Mouse (Mus musculus) T-helper 17 cell (primary cell): ENCODE results near the gene Calca.
"Not testable (repeated sequence)": the region's sequence is repeated elsewhere in the genome, so short reads cannot be mapped to it uniquely, and the experiment has no call there.

Experiments
- in situ Hi-C, 2 experiments: fragments of 300-600 bp; cut with MboI, MseI; formaldehyde crosslinking; loops; 1 replicate in 1 of 2; 2 replicates in 1 of 2; pipeline ENCODE4 v1.15.1; 2025; ENCODE audit warnings: high pct_unique_total_duplicates in 2 of 2

Calca gene

DNA sequence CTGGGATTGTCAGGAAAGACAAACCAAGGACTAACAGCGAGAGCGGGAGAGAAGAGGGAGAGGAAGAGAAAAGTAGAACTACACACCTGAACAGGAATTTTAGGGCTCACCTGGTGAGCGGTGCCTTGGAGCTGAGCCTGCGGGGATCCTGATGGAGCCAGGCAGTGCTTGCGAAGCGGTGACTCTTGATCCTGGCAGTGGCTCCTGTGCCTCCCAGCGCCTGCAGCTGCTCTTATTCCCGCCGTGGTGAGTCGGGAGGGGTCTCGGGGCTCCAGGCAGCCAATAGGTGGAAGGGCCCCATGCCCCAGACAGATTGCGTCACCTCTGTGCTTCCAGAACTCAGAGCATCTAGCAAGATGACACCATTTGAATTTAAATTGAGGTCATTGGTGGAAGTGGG lies at the start of gene Calca:
Gene Calca (minus strand): TSS at position 256 of the 400 bp plus-strand sequence.
- in situ Hi-C loops: no loop called here

DNA sequence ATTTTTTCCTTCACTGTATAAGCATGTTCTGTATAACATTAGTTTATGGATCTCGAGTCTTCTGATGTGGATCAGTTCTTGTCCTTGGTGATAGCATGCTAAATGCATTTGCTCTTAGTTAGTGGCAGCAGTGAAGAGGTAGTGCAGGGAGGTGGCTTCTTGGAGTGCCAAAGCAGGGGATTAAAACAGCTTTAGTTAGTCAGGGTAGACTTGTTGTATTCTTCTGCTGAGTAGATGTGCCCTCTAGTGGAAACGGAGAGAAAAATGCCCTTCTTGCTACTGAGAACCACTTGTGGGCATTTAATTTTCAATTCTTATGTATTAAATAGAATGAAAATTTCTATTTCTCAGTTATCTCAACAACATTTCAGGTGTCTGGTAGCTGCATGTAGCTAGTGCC lies 36.5 kb upstream of the Calca start:
- in situ Hi-C loops: loop anchor here in 1 of 2 experiments (5.0 kb wide), 1 partner anchor 90 kb away; no protein-coding TSS in a partner anchor

DNA sequence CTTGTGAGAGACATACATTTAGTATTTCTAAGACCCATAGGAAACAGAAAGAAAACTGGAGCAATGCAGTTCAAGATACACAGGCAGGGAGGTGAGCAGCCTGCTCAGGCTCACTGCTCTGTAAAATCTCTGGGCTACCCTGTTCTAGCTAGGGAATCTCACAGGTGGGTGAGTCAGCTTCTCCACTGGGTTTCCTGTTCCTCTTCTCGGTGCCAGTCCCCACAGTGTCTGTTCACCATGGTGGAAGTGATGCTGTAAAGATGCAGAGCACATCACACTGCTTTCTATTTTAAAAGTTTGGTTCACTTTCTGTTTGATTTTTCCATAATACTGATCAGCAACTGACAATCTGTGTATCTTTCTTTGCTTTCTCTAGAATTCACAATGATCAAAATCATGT lies 35.2 kb upstream of the Calca start:
- in situ Hi-C loops: loop anchor here in 1 of 2 experiments (5.0 kb wide), 1 partner anchor 89 kb away; no protein-coding TSS in a partner anchor

DNA sequence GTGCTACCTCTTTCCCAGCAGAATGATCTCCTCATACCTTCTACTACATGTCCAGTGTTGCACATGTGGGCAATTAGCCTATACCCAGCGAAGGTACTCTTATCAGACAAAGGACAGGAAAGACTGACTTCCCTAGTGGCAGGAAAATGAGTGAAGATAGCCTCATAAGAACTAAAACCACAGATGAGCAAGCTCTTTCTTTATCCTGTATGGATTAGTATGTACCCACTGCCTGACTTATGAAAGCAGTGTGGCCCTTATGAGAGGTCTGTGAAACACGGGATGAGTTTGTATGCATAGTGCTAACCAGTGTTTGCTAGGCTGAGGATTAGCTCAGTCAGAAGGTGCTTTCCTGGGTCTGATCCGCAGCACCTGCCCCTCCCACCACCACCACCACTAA lies 13.6 kb upstream of the Calca start:
- in situ Hi-C loops: loop anchor here in 1 of 2 experiments (10.0 kb wide), 1 partner anchor 375 kb away; the partner anchor contains the start of gene Psma1

DNA sequence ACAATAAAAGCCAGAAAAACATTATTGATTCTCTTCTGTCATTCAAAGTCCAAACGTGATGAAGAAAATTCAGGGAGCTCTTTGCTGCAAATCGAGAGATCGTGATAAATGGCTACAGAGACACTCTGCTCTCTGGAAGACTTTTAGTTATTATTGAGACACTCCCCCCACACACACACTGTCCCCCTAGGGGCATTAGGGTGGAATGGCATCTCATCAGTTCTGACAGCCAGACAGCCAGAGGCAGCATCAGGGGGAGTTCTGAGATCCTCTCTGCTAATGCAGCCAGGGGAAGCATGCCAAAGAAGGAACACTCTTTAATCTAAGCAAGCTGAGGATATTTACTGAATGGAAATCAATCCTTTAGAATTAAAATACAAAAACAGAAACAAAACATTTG lies 12.6 kb upstream of the Calca start:
- in situ Hi-C loops: loop anchor here in 1 of 2 experiments (10.0 kb wide), 1 partner anchor 374 kb away; the partner anchor contains the start of gene Psma1

DNA sequence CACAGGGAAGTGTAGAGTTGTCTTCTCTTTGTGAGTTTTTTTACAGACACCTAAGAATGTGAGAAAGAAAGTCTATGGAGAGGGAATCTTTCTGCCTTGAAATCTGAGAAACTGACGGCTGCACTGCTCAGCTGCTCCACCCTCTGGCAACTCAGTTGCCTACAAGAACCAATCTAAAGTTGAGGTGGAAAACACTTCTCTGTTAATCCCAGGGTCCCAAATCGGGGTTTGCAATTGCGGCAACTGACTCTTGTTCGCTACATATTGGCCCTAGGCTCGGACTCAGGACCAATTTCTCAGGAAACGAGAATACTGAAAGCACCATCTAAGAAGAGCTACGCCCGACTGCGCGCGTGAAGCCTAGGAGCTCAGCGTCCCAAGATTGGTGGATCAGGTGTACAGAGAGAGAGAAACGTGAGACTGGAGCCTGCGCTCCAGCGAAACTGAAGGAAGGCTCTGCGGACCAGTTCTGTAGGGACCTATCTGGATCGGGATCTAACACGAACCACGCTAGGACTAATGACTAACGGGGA lies 522 bp downstream of the Calca start:
- in situ Hi-C loops: no loop called here

DNA sequence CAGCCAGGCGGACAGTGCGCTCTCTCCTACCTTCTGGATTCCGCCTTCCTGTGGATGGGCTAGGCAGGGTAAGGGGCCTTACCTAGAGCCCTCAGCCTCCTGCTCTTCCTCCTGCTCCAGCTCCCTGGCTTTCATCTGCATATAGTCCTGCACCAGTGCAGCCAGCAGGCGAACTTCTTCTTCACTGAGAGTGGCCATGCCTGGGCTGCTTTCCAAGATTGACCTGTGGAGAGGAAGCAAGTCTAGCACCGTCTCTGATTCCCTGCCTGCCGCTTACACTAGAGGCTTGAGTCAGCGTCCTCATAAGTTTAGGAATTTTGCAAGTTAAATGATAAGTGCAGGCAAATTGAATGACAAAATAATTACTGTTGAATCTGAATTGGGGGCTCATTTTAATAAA lies 1.8 kb downstream of the Calca start:
- in situ Hi-C loops: no loop called here

DNA sequence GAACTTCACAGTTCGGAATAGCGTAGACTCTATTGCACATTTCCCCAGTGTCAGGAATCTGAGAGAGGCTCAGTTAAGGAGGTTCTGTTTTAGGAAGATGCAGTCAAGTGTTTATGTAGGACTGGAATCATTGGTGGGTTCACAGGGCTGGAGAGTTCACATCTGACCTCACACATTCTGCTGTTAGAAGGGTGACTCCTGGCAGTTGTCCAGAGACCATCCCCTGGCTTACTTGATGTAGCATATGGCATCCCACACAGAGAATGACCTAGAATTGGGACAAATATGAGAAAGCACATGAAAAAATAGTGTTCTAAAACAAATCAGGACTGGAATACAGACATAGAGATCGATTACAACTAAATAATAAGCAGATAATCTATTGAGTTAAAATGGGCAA lies 10.2 kb downstream of the Calca start:
- in situ Hi-C loops: no loop called here

DNA sequence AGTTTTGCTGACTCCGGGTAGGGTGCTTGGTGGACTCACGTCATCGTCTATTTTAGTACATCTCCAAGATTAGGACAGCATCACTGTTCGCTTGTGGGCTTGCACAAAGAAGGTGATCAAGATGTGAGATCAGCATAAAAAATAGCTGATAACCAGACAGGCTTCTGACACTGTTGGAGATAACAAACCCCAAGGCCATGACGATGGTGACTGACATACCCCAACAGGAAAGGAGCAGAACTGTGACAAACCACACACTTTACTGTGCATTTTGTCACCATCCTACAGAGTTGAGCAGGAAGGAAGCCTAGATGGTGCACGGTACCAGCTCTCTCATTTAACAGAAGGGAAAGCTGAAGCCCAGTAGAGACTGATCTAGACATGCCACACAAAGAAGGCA lies 19.4 kb downstream of the Calca start:
- in situ Hi-C loops: no loop called here

DNA sequence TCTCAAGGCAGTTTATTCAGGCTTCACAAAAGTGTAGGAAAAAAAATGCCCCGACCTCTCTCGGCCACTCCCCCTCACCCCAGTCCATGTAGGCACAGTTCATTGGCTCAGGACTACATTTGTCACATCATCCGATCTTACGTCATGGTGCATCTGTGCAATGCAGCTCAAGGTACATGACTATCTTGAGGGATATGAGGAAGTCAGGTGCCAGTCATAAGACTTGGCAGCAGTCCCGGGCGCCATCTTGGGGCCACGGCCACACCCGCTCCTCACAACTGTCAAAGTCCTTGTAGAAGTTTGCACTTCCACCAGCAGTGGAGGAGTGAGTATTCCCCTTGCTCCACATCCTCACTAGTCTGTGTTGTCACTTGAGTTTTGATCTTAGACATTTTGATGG lies 41.8 kb downstream of the Calca start:
- in situ Hi-C loops: not testable (repeated sequence)

DNA sequence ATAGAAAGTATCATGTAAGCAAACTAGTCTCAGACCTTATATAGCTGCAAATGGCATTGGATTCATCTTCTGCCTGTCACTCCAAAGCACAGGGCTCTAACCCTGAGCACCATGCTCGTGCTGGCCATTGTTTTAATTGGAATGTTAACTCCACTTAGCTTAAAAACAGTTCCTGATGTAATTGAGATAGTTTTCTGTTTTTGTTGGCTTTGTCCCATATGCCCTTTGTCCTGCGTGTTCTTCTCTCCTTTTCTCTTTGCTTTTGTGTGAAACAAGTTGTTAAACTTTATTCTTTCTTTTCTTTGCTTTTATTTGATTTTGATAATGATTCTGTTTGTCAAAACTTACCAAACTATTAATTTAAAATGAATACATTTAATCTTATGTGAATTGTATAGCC lies 53.7 kb downstream of the Calca start:
- in situ Hi-C loops: loop anchor here in 1 of 2 experiments (5.0 to 10.0 kb wide), 3 partner anchors 90 to 1882 kb away; no protein-coding TSS in a partner anchor
